Mouse (Mus musculus): ENCODE results near the gene Gstp1. TPM values are rescaled to one million over a fixed set of nuclear protein-coding genes. Genes with fewer than 3 reads are reported as not detected.

Gstp1 gene
- polyA plus RNA-seq (2015; fragmentation: Nextera tagmentation; extraction: Ambion mirVana), result 569 and 604 TPM in 2 replicates

DNA sequence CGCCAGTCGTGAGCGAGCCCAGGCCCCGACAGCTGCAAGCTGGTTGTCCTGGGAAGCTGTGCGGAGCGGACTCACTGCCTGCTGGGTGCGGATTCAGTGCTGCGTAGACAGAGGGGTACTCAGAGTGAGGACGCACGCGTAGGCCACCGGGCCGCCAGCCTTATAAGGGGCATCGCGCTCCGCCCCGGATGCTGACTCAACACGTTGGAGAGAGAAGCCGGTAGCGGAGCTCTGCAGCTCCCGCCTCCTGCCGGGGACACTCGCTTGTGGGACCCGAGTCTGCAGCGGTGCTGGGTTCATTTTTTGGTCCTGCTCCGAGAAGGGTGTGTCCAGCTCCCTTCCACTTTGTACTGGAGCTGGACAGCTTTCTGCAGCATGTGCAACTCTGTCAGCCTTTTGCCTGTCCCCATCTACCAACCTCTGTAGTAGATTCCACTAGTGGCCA is at the start of gene Gstp1:
TSS of gene Gstp1 (minus strand) at position 198 of the 445 bp plus-strand sequence.
- peak within 1 kb of the TSS; percentile 89 for H3K9ac ChIP-seq (ENCODE audit: low read depth, low read length)
- peaks cover 7% of the 10 kb centered on the region for H3K4me1 ChIP-seq (ENCODE audit: control insufficient read depth, insufficient read depth, low read depth, low read length)
- WGBS, result 0% methylated on average over 25 of the region's 26 CpGs
- ATAC-seq, result peak; percentile 95
- H3K4me2 ChIP-seq (ENCODE audit: low read length), result peak within 1 kb of the TSS; percentile 65
- H3K9me3 ChIP-seq (ENCODE audit: control insufficient read depth, low read length), result no peaks in the 10 kb centered on the region
- H3K36me3 ChIP-seq (ENCODE audit: control insufficient read depth, insufficient read depth, low read length), result no peaks in the 10 kb centered on the region
- peak within 1 kb of the TSS; percentile 73 for H3K4me3 ChIP-seq (ENCODE audit: low read length)
- no peaks in the 10 kb centered on the region for H3K27me3 ChIP-seq (replicated peaks; ENCODE audit: control insufficient read depth, insufficient read depth, low read length)
- H3K27ac ChIP-seq (ENCODE audit: low read depth, low read length), result peak within 1 kb of the TSS; percentile 70

DNA sequence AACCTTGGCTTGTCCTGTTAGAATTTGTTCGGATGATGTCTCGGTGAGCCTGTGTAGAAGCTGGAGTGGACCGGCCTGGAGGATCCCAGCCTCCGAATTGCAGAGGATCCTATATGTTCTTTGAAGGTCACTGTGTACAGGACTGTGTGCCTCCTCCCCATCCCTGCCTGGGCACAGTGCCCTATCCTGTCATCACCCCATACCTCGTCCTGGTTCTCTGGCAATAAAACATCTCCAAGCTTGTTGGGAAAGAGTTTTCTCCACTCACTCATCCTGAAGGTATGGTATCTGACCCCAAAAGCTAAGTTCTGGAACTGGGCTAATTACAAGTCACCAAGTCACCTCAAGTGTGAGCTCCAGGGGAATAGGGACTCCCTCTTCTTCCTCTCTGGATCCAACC is 49.3 kb upstream of the Gstp1 start:
- Histone ChIP-seq H3K4me2 (ENCODE audit: low read length) (no peak overlapping the region), H3K27ac (ENCODE audit: low read depth, low read length) (no peak overlapping the region), H3K36me3 (ENCODE audit: control insufficient read depth, insufficient read depth, low read length) (no peaks in the 10 kb centered on the region), H3K9ac (ENCODE audit: low read depth, low read length) (no peak overlapping the region), H3K9me3 (ENCODE audit: control insufficient read depth, low read length) (no peaks in the 10 kb centered on the region), H3K4me3 (ENCODE audit: low read length) (no peak overlapping the region), H3K4me1 (ENCODE audit: control insufficient read depth, insufficient read depth, low read depth, low read length) (no peaks in the 10 kb centered on the region), H3K27me3 (replicated peaks; ENCODE audit: control insufficient read depth, insufficient read depth, low read length) (no peaks in the 10 kb centered on the region)
- WGBS, result 94% methylated on average over 5 of the region's 5 CpGs
- ATAC-seq, result no peak

- Histone ChIP-seq H3K4me2 (ENCODE audit: low read length) (no peak overlapping the region), H3K4me1 (ENCODE audit: control insufficient read depth, insufficient read depth, low read depth, low read length) (no peaks in the 10 kb centered on the region), H3K9me3 (ENCODE audit: control insufficient read depth, low read length) (no peaks in the 10 kb centered on the region), H3K9ac (ENCODE audit: low read depth, low read length) (no peak overlapping the region), H3K27me3 (replicated peaks; ENCODE audit: control insufficient read depth, insufficient read depth, low read length) (no peaks in the 10 kb centered on the region), H3K4me3 (ENCODE audit: low read length) (no peak overlapping the region), H3K36me3 (ENCODE audit: control insufficient read depth, insufficient read depth, low read length) (no peaks in the 10 kb centered on the region), H3K27ac (ENCODE audit: low read depth, low read length) (no peak overlapping the region)
- ATAC-seq, result no peak
- 92% methylated on average over 15 of the region's 15 CpGs for WGBS
Observed at GRCm38 (mm10) chr19:4086156-4086555, 48.4 kb upstream of the Gstp1 start.

- Histone ChIP-seq H3K27me3 (replicated peaks; ENCODE audit: control insufficient read depth, insufficient read depth, low read length) (no peaks in the 10 kb centered on the region), H3K27ac (ENCODE audit: low read depth, low read length) (no peak overlapping the region), H3K4me3 (ENCODE audit: low read length) (no peak overlapping the region), H3K4me1 (ENCODE audit: control insufficient read depth, insufficient read depth, low read depth, low read length) (no peaks in the 10 kb centered on the region), H3K9me3 (ENCODE audit: control insufficient read depth, low read length) (no peaks in the 10 kb centered on the region), H3K9ac (ENCODE audit: low read depth, low read length) (no peak overlapping the region), H3K4me2 (ENCODE audit: low read length) (no peak overlapping the region), H3K36me3 (ENCODE audit: control insufficient read depth, insufficient read depth, low read length) (no peaks in the 10 kb centered on the region)
- 85% methylated on average over 1 of the region's 1 CpGs for WGBS
- no peak for ATAC-seq
Observed at GRCm38 (mm10) chr19:4084984-4085383, 47.2 kb upstream of the Gstp1 start.

DNA sequence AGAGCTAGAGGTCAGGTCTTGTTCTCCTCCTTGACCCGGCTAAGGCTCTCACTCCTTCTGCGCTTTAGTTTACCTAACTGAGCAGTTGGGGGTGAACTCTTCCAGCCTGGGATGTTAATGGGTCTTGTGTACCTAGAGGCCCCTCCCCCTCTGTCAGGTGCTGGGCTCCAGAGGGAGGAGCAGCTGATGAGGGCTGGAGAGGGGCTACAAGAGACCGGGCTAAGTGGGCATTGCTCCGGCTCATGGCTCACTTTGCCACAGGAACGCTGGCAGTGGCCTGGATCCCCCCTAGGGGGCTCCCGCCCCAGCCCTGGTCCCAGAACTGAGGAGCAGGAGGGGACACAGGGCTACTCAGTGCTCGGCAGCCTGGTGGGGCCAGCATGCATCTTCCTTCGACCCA is 46.0 kb upstream of the Gstp1 start:
- 37% methylated on average over 8 of the region's 8 CpGs for WGBS
- H3K9me3 ChIP-seq (ENCODE audit: control insufficient read depth, low read length), result no peaks in the 10 kb centered on the region
- no peaks in the 10 kb centered on the region for H3K27me3 ChIP-seq (replicated peaks; ENCODE audit: control insufficient read depth, insufficient read depth, low read length)
- H3K4me1 ChIP-seq (ENCODE audit: control insufficient read depth, insufficient read depth, low read depth, low read length), result no peaks in the 10 kb centered on the region
- H3K9ac ChIP-seq (ENCODE audit: low read depth, low read length), result no peak overlapping the region
- ATAC-seq, result no peak
- no peak overlapping the region for H3K4me3 ChIP-seq (ENCODE audit: low read length)
- H3K4me2 ChIP-seq (ENCODE audit: low read length), result no peak overlapping the region
- H3K36me3 ChIP-seq (ENCODE audit: control insufficient read depth, insufficient read depth, low read length), result no peaks in the 10 kb centered on the region
- no peak overlapping the region for H3K27ac ChIP-seq (ENCODE audit: low read depth, low read length)

DNA sequence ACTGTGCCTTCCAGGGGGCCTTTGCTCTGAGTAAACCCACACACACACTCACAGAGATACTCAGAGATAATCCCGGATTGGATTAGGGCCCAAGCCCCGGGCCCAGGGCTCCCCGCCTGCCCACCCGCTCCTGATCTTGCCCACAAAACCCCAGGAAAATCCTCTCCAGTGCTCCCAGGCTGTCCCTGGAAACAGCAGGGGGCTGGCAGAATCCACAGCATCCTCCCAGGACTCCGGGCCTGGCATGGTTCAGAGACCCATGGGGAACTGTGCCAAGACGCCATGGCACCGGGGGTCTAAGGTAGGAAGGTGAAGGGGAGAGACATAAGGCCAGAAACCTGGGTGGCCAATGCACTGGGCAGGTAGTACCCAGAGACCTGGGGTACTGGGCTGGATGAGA is 45.5 kb upstream of the Gstp1 start:
- Histone ChIP-seq H3K27ac (ENCODE audit: low read depth, low read length) (no peak overlapping the region), H3K4me2 (ENCODE audit: low read length) (no peak overlapping the region), H3K36me3 (ENCODE audit: control insufficient read depth, insufficient read depth, low read length) (no peaks in the 10 kb centered on the region), H3K27me3 (replicated peaks; ENCODE audit: control insufficient read depth, insufficient read depth, low read length) (no peaks in the 10 kb centered on the region), H3K4me1 (ENCODE audit: control insufficient read depth, insufficient read depth, low read depth, low read length) (no peaks in the 10 kb centered on the region), H3K9ac (ENCODE audit: low read depth, low read length) (no peak overlapping the region), H3K9me3 (ENCODE audit: control insufficient read depth, low read length) (no peaks in the 10 kb centered on the region), H3K4me3 (ENCODE audit: low read length) (no peak overlapping the region)
- no peak for ATAC-seq
- WGBS, result 76% methylated on average over 7 of the region's 7 CpGs

- Histone ChIP-seq H3K27me3 (replicated peaks; ENCODE audit: control insufficient read depth, insufficient read depth, low read length) (no peaks in the 10 kb centered on the region), H3K27ac (ENCODE audit: low read depth, low read length) (no peak overlapping the region), H3K36me3 (ENCODE audit: control insufficient read depth, insufficient read depth, low read length) (no peaks in the 10 kb centered on the region), H3K4me2 (ENCODE audit: low read length) (no peak overlapping the region), H3K9me3 (ENCODE audit: control insufficient read depth, low read length) (no peaks in the 10 kb centered on the region), H3K4me3 (ENCODE audit: low read length) (no peak overlapping the region), H3K9ac (ENCODE audit: low read depth, low read length) (no peak overlapping the region), H3K4me1 (ENCODE audit: control insufficient read depth, insufficient read depth, low read depth, low read length) (no peaks in the 10 kb centered on the region)
- 84% methylated on average over 11 of the region's 11 CpGs for WGBS
- no peak for ATAC-seq
Observed at GRCm38 (mm10) chr19:4082219-4082965, 44.6 kb upstream of the Gstp1 start.

- Histone ChIP-seq H3K9me3 (ENCODE audit: control insufficient read depth, low read length) (no peaks in the 10 kb centered on the region), H3K36me3 (ENCODE audit: control insufficient read depth, insufficient read depth, low read length) (no peaks in the 10 kb centered on the region), H3K4me3 (ENCODE audit: low read length) (no peak within 1 kb of the TSS), H3K9ac (ENCODE audit: low read depth, low read length) (no peak within 1 kb of the TSS), H3K4me1 (ENCODE audit: control insufficient read depth, insufficient read depth, low read depth, low read length) (no peaks in the 10 kb centered on the region), H3K27me3 (replicated peaks; ENCODE audit: control insufficient read depth, insufficient read depth, low read length) (no peaks in the 10 kb centered on the region), H3K4me2 (ENCODE audit: low read length) (no peak within 1 kb of the TSS), H3K27ac (ENCODE audit: low read depth, low read length) (no peak within 1 kb of the TSS)
- ATAC-seq, result no peak
- WGBS, result 63% methylated on average over 3 of the region's 3 CpGs
Observed at GRCm38 (mm10) chr19:4081394-4081793, 43.6 kb upstream of the Gstp1 start, which contains the start of gene Cabp2. Gene Cabp2, plus strand, starts transcription at chr19:4081578.

GRCm38 (mm10) chr19:4080511-4081009 is 42.8 kb upstream of the Gstp1 start:
- Histone ChIP-seq H3K4me1 (ENCODE audit: control insufficient read depth, insufficient read depth, low read depth, low read length) (no peaks in the 10 kb centered on the region), H3K36me3 (ENCODE audit: control insufficient read depth, insufficient read depth, low read length) (no peaks in the 10 kb centered on the region), H3K27ac (ENCODE audit: low read depth, low read length) (no peak overlapping the region), H3K27me3 (replicated peaks; ENCODE audit: control insufficient read depth, insufficient read depth, low read length) (no peaks in the 10 kb centered on the region), H3K4me3 (ENCODE audit: low read length) (no peak overlapping the region), H3K9ac (ENCODE audit: low read depth, low read length) (no peak overlapping the region), H3K9me3 (ENCODE audit: control insufficient read depth, low read length) (no peaks in the 10 kb centered on the region), H3K4me2 (ENCODE audit: low read length) (no peak overlapping the region)
- 63% methylated on average over 8 of the region's 8 CpGs for WGBS
- ATAC-seq, result no peak
